Mouse (Mus musculus) lung, postnatal 0 days (tissue): ENCODE data around the gene Ccdc173.

Experiments
- CTCF ChIP-seq: IDR thresholded peaks from 2 replicates; pipeline ENCODE4 v1.5.1; 2016; ENCODE audit warnings: antibody characterized with exemption, mild to moderate bottlenecking
- EP300 ChIP-seq: IDR thresholded peaks from 2 replicates; pipeline ENCODE4 v1.6.1; 2016; ENCODE audit warnings: antibody characterized with exemption, mild to moderate bottlenecking, control low read depth

DNA sequence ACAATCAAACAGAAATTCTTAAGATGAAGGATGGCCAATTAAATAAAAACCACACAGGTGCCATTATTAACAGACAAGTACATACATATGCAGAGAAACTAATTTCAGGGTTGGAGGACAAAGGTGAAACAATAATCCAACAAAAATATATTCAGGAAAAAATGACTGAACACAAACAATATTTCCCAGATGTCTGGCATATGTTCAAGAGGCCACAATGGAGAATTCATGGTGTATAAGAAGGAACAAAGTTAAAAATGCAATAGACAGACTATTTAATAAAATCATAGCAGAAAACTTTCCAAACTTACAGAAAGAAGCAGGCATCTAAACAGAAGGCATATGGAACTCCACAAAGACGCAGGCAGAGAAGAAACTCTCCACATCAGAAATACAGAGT, 24.7 kb downstream of the Ccdc173 start:
- TF ChIP-seq CTCF = no peak
- no peak for TF ChIP-seq EP300
